Comparison of ENCODE assay signal across 8 mouse cellular contexts in the genomic region with DNA sequence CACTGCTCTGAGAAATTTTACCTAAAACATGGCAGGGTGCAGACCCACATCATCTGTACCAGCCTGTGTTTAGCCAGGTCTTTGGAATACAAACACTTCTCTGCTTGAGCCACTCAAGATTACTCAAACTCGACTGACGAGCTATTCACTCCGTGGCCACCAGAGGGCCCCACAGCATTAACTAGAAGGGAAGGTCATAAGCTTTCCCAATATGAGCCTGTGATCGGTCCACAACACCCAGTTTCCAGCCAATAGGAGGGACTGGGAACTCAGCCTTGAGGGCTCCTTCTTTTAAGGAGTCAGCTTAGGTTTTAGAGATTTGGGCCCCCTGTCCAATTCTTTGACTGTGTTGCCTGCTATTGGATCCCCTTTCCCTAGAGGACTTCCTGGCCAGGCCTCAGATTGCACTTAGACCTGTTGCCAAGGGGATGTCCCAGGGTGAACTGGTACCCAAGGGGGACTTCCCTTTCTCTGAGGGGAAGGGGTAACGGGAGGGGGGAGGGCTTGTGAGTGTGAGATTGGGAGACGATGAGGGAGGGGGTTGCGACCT. TPM values are rescaled to one million over a fixed set of nuclear protein-coding genes. Genes with fewer than 3 reads are reported as not detected.
DNase-seq lines count a peak whose midpoint lies in the region; ATAC-seq and TF ChIP-seq lines count a peak whose summit lies in the region.

No protein-coding gene starts in this region.

- H3K27ac ChIP-seq in forebrain, postnatal 0 days (ENCODE audit: low read depth, low read length): no peak overlapping the region
- H3K27ac ChIP-seq in hindbrain, embryonic 16.5 days (ENCODE audit: low read depth, low read length): no peak overlapping the region

- 0 out of 2 replicates have a peak, but pooled peaks have one; percentile 12 for TF ChIP-seq CTCF in G1E (IDR thresholded peaks at IDR 0.05; ENCODE audit: low read depth, low read length)
- TF ChIP-seq CTCF in forebrain, postnatal 0 days (IDR thresholded peaks at IDR 0.05; ENCODE audit: low read depth): peak; percentile 88

- no peak overlapping the region for H3K9ac ChIP-seq in forebrain, postnatal 0 days
- H3K9ac ChIP-seq in hindbrain, embryonic 16.5 days (ENCODE audit: low read depth, low read length): no peak overlapping the region

- no peak for ATAC-seq in G1E (ENCODE audit: extremely low read depth, insufficient number of reproducible peaks, low FRiP score, poor library complexity, severe bottlenecking)
- ATAC-seq in forebrain, postnatal 0 days: peak; percentile 43
- ATAC-seq in hindbrain, embryonic 16.5 days: peak; percentile 67; the same call in 1 of the 2 replicates
- peak; percentile 78 for ATAC-seq in megakaryocyte, adult 5-6 weeks (ENCODE audit: poor library complexity, severe bottlenecking)

- peaks cover 11% of the 10 kb centered on the region for H3K9me3 ChIP-seq in G1E (replicated peaks)
- no peaks in the 10 kb centered on the region for H3K9me3 ChIP-seq in forebrain, postnatal 0 days (ENCODE audit: low read length)
- no peaks in the 10 kb centered on the region for H3K9me3 ChIP-seq in hindbrain, embryonic 16.5 days (ENCODE audit: control insufficient read depth, low read length)

- H3K36me3 ChIP-seq in G1E (replicated peaks): no peaks in the 10 kb centered on the region
- H3K36me3 ChIP-seq in forebrain, postnatal 0 days (ENCODE audit: insufficient read depth): no peaks in the 10 kb centered on the region
- no peaks in the 10 kb centered on the region for H3K36me3 ChIP-seq in hindbrain, embryonic 16.5 days (ENCODE audit: control insufficient read depth, insufficient read depth, low read length)

- H3K4me2 ChIP-seq in forebrain, postnatal 0 days (ENCODE audit: low read depth): no peak overlapping the region
- H3K4me2 ChIP-seq in hindbrain, embryonic 16.5 days (ENCODE audit: low read length): no peak overlapping the region

- H3K27me3 ChIP-seq in G1E (ENCODE audit: insufficient read depth, low read length): no peaks in the 10 kb centered on the region
- no peaks in the 10 kb centered on the region for H3K27me3 ChIP-seq in forebrain, postnatal 0 days (ENCODE audit: insufficient read depth, low read length)
- H3K27me3 ChIP-seq in hindbrain, embryonic 16.5 days (replicated peaks; ENCODE audit: control insufficient read depth, insufficient read depth, low read length): no peaks in the 10 kb centered on the region

- 32% methylated on average over 7 of the region's 7 CpGs for WGBS in forebrain, postnatal 0 days
- WGBS in hindbrain, embryonic 16.5 days: 36% methylated on average over 7 of the region's 7 CpGs

- H3K4me1 ChIP-seq in G1E (ENCODE audit: insufficient read depth, low read depth, low read length): no peaks in the 10 kb centered on the region
- no peaks in the 10 kb centered on the region for H3K4me1 ChIP-seq in forebrain, postnatal 0 days (ENCODE audit: insufficient read depth)
- no peaks in the 10 kb centered on the region for H3K4me1 ChIP-seq in hindbrain, embryonic 16.5 days (ENCODE audit: control insufficient read depth, insufficient read depth, low read depth, low read length)

- DNase-seq in G1E (ENCODE audit: low spot score): no peak
- peak; percentile 63 for DNase-seq in c-Kit-positive CD71-positive TER-119-positive erythroid progenitor cells, embryonic 14.5 days (ENCODE audit: low spot score)
- DNase-seq in forebrain, postnatal 0 days: peak; percentile 81
- DNase-seq in left cerebral cortex, adult 11 months (ENCODE audit: low spot score): peak; percentile 62
- peak; percentile 87 to 90 for DNase-seq in right cerebral cortex, adult 2 months (ENCODE audit: low spot score in 2 of 2)
- DNase-seq in urinary bladder, postnatal 14 days (ENCODE audit: low spot score): peak; percentile 90

- no peak overlapping the region for H3K4me3 ChIP-seq in G1E (ENCODE audit: low read depth, low read length)
- H3K4me3 ChIP-seq in forebrain, postnatal 0 days (ENCODE audit: low read depth, low read length): no peak overlapping the region
- H3K4me3 ChIP-seq in hindbrain, embryonic 16.5 days (ENCODE audit: low read length): no peak overlapping the region

RNA-seq across cellular contexts. Expression of a gene that starts 7.7 kb away (rescaled TPM):
- not detected in 2 replicates for total RNA-seq in G1E (2014; fragmentation: Nextera tagmentation)
- total RNA-seq in G1E (2017): not detected in 2 replicates
- polyA plus RNA-seq in G1E (2012): not detected in 2 replicates
- total RNA-seq in forebrain, postnatal 0 days (2014; rRNA removed): 139 and 198 TPM in 2 replicates
- polyA plus RNA-seq in forebrain, postnatal 0 days (2015; fragmentation: Nextera tagmentation; extraction: Ambion mirVana): 187 and 244 TPM in 2 replicates
- polyA plus RNA-seq in hindbrain, embryonic 16.5 days (2015; fragmentation: Nextera tagmentation; extraction: Ambion mirVana): 198 and 202 TPM in 2 replicates
- total RNA-seq in megakaryocyte, adult 5-6 weeks (2015): 967 and 993 TPM in 2 replicates
- 1,318 and 1,661 TPM in 2 replicates for total RNA-seq in megakaryocyte, adult 5-6 weeks (2017)

RNA-seq across cellular contexts. Expression of a gene that starts 26.9 kb away (rescaled TPM):
- total RNA-seq in G1E (2014; fragmentation: Nextera tagmentation) (1.7 TPM in 1 of 2 replicates, not detected in the other), G1E (2017) (not detected in 2 replicates)
- not detected in 2 replicates for polyA plus RNA-seq in G1E (2012)
- total RNA-seq in forebrain, postnatal 0 days (2014; rRNA removed): 9.8 and 17.1 TPM in 2 replicates
- 169 and 172 TPM in 2 replicates for polyA plus RNA-seq in forebrain, postnatal 0 days (2015; fragmentation: Nextera tagmentation; extraction: Ambion mirVana)
- 173 and 217 TPM in 2 replicates for polyA plus RNA-seq in hindbrain, embryonic 16.5 days (2015; fragmentation: Nextera tagmentation; extraction: Ambion mirVana)
- total RNA-seq in megakaryocyte, adult 5-6 weeks (2015): 3,100 and 3,549 TPM in 2 replicates
- total RNA-seq in megakaryocyte, adult 5-6 weeks (2017): 217 and 333 TPM in 2 replicates

Comparison
In these comparisons a context has a peak if more than half of its experiments do, and no peak if none do; other contexts are left out.
1. RNA of a gene that starts 7.7 kb away (total RNA-seq): 967 to 1,661 TPM in megakaryocyte, adult 5-6 weeks and 139 to 198 TPM in forebrain, postnatal 0 days; not detected in G1E; every median in the first group is over 100 times any median in the second.